Mouse (Mus musculus) megakaryocyte, adult 5-6 weeks (primary cell): ENCODE results near the gene Oosp2. TPM values are rescaled to one million over a fixed set of nuclear protein-coding genes. Genes with fewer than 3 reads are reported as not detected.

Source experiments
- ATAC-seq: 2 replicates; pipeline ENCODE4 v1.8.0; 2016; ENCODE audit warnings: mild to moderate bottlenecking, inconsistent platforms; ENCODE audit not compliant: poor library complexity, severe bottlenecking
- total RNA-seq, 2 experiments: library from RNA; stranded (forward) in 1 of 2; stranded (reverse) in 1 of 2; fragments of 153-499, 151-499 nt in 1 of 2; fragments of 221-1000, 200-1000 nt in 1 of 2; gene quantifications; 2 replicates each; pipeline versions ENCODE4 v1.2.3 to v1.2.4; 2015 to 2017

The Oosp2 gene
- total RNA-seq, 2 experiments from 2014 or later: 0.51 TPM; not detected in 1

- ATAC-seq: peak; percentile 75
Measured at GRCm38 (mm10) chr19:11611541-11611945, 48.8 kb downstream of the Oosp2 start.

- 0 out of 2 replicates have a peak, but pooled peaks have one; percentile 39 for ATAC-seq
Measured at GRCm38 (mm10) chr19:11608172-11608571, 52.2 kb downstream of the Oosp2 start.

GRCm38 (mm10) chr19:11604603-11605002 lies 55.8 kb downstream of the Oosp2 start, which contains the start of gene Ms4a6d:
Gene Ms4a6d, minus strand, starts transcription at chr19:11604849.
- ATAC-seq: peak; percentile 54

- peak; percentile 66 for ATAC-seq
Measured at GRCm38 (mm10) chr19:11602026-11602425, 58.3 kb downstream of the Oosp2 start.

GRCm38 (mm10) chr19:11601349-11601748 lies 59.0 kb downstream of the Oosp2 start:
- ATAC-seq: no peak

Other genes starting within 250 kb of the Oosp2 start
- gene Ms4a4b, start 217.0 kb downstream of the Oosp2 start, total RNA-seq (2015): 53.5 and 63.3 TPM in 2 replicates
- 17.0 and 32.8 TPM in 2 replicates for gene Ms4a4b, start 217.0 kb downstream of the Oosp2 start, total RNA-seq (2017)
- gene Ms4a6c, start 191.2 kb downstream of the Oosp2 start, total RNA-seq (2015): 815 and 879 TPM in 2 replicates
- gene Ms4a6c, start 191.2 kb downstream of the Oosp2 start, total RNA-seq (2017): 614 and 767 TPM in 2 replicates
- gene Gm8369, start 174.6 kb downstream of the Oosp2 start, total RNA-seq (2015): 16.9 and 21.9 TPM in 2 replicates
- 10.4 and 12.3 TPM in 2 replicates for gene Gm8369, start 174.6 kb downstream of the Oosp2 start, total RNA-seq (2017)
- gene Ms4a6b, start 144.0 kb downstream of the Oosp2 start, total RNA-seq (2015): 242 and 270 TPM in 2 replicates
- gene Ms4a6b, start 144.0 kb downstream of the Oosp2 start, total RNA-seq (2017): 138 and 141 TPM in 2 replicates
- 0.21 and 0.54 TPM in 2 replicates for gene Ms4a4d, start 123.8 kb downstream of the Oosp2 start, total RNA-seq (2015)
- 0.53 TPM in 1 of 2 replicates, not detected in the other for gene Ms4a4d, start 123.8 kb downstream of the Oosp2 start, total RNA-seq (2017)
- gene Ms4a6d, start 55.7 kb downstream of the Oosp2 start, total RNA-seq (2015): 62.8 and 76.5 TPM in 2 replicates
- 42.6 and 51.4 TPM in 2 replicates for gene Ms4a6d, start 55.7 kb downstream of the Oosp2 start, total RNA-seq (2017)
- 47.4 and 50.5 TPM in 2 replicates for gene Ms4a2, start 36.8 kb downstream of the Oosp2 start, total RNA-seq (2015)
- gene Ms4a2, start 36.8 kb downstream of the Oosp2 start, total RNA-seq (2017): 79.4 and 80.1 TPM in 2 replicates
- gene Ms4a3, start 19.7 kb downstream of the Oosp2 start, total RNA-seq (2015): 42.5 and 48.3 TPM in 2 replicates
- 29.5 and 38.1 TPM in 2 replicates for gene Ms4a3, start 19.7 kb downstream of the Oosp2 start, total RNA-seq (2017)
- gene Oosp1, start 30.6 kb upstream of the Oosp2 start, total RNA-seq (2015): 0.16 and 0.67 TPM in 2 replicates
- gene Oosp1, start 30.6 kb upstream of the Oosp2 start, total RNA-seq (2017): 1.1 TPM in 1 of 2 replicates, not detected in the other
- gene Oosp3, start 36.5 kb upstream of the Oosp2 start, total RNA-seq (2015): not detected in 2 replicates
- not detected in 2 replicates for gene Oosp3, start 36.5 kb upstream of the Oosp2 start, total RNA-seq (2017)
- not detected in 2 replicates for gene Gif, start 87.0 kb upstream of the Oosp2 start, total RNA-seq (2015)
- not detected in 2 replicates for gene Gif, start 87.0 kb upstream of the Oosp2 start, total RNA-seq (2017)
- gene Mrpl16, start 109.8 kb upstream of the Oosp2 start, total RNA-seq (2015): 34.2 and 38.7 TPM in 2 replicates
- 50.3 and 50.5 TPM in 2 replicates for gene Mrpl16, start 109.8 kb upstream of the Oosp2 start, total RNA-seq (2017)
- gene Stx3, start 158.8 kb upstream of the Oosp2 start, total RNA-seq (2015): 27.6 and 28.5 TPM in 2 replicates
- gene Stx3, start 158.8 kb upstream of the Oosp2 start, total RNA-seq (2017): 30.4 and 31.5 TPM in 2 replicates
- not detected in 2 replicates for gene Olfr1417, start 178.7 kb upstream of the Oosp2 start, total RNA-seq (2015)
- not detected in 2 replicates for gene Olfr1417, start 178.7 kb upstream of the Oosp2 start, total RNA-seq (2017)
- not detected in 2 replicates for gene Olfr1418, start 200.5 kb upstream of the Oosp2 start, total RNA-seq (2015)
- gene Olfr1418, start 200.5 kb upstream of the Oosp2 start, total RNA-seq (2017): not detected in 2 replicates
- not detected in 2 replicates for gene Olfr1419, start 214.5 kb upstream of the Oosp2 start, total RNA-seq (2015)
- gene Olfr1419, start 214.5 kb upstream of the Oosp2 start, total RNA-seq (2017): not detected in 2 replicates
- gene Olfr1420, start 226.0 kb upstream of the Oosp2 start, total RNA-seq (2015): not detected in 2 replicates
- gene Olfr1420, start 226.0 kb upstream of the Oosp2 start, total RNA-seq (2017): not detected in 2 replicates